Mouse (Mus musculus) inflammation-experienced regulatory T-cells, adult 6 months (primary cell): ENCODE data around the gene Gm15013. TPM values are rescaled to one million over a fixed set of nuclear protein-coding genes. Genes with fewer than 3 reads are reported as not detected.
"Not testable (repeated sequence)": the region's sequence is repeated elsewhere in the genome, so short reads cannot be mapped to it uniquely, and the experiment has no call there.

Experiments used
- ATAC-seq: one replicate; pipeline ENCODE4 v1.8.0; 2017
- polyA plus RNA-seq, 3 experiments: library from polyadenylated mRNA; unstranded; fragments of 100-300 nt; shearing (Covaris generic); gene quantifications; one replicate each; pipeline ENCODE4 v1.2.1; 2017

Gm15013 gene
- 1 to 10 TPM; 1.4 to 4.1 (median 1.7) TPM for polyA plus RNA-seq

GRCm38 (mm10) chrX:139714381-139714780, at the start of gene Gm15013:
TSS of gene Gm15013 (minus strand) at chrX:139714481.
- ATAC-seq, result no peak

GRCm38 (mm10) chrX:139762546-139762945, 48.3 kb upstream of the Gm15013 start:
- no peak for ATAC-seq

GRCm38 (mm10) chrX:139758634-139759033, 44.4 kb upstream of the Gm15013 start:
- ATAC-seq, result not testable (repeated sequence)

GRCm38 (mm10) chrX:139751855-139752254, 37.6 kb upstream of the Gm15013 start:
- ATAC-seq, result no peak

- no peak for ATAC-seq
These were observed 22.8 kb upstream of the Gm15013 start for GRCm38 (mm10) chrX:139737066-139737465.

- ATAC-seq, result no peak
These were observed 16.3 kb upstream of the Gm15013 start for GRCm38 (mm10) chrX:139730541-139730940.

- ATAC-seq, result no peak
These were observed 8.1 kb upstream of the Gm15013 start for GRCm38 (mm10) chrX:139722350-139722749.

GRCm38 (mm10) chrX:139684775-139685695, 29.2 kb downstream of the Gm15013 start, which contains the start of gene Tbc1d8b:
TSS of gene Tbc1d8b (plus strand) at chrX:139684996.
- ATAC-seq, result peak; percentile 92

- peak; percentile 47 for ATAC-seq
These were observed 29.9 kb downstream of the Gm15013 start for GRCm38 (mm10) chrX:139684410-139684774.

GRCm38 (mm10) chrX:139665829-139666228, 48.5 kb downstream of the Gm15013 start:
- no peak for ATAC-seq

Other genes with a start within 250 kb of the Gm15013 start
- under 1 TPM in 1 of 3 experiments, not detected in 2; 0.15 TPM for gene D330045A20Rik, start 234.1 kb downstream of the Gm15013 start, polyA plus RNA-seq
- 1 to 10 TPM; 1.1 to 1.6 (median 1.4) TPM for gene Rnf128, start 151.2 kb downstream of the Gm15013 start, polyA plus RNA-seq
- 1 to 10 TPM; 5.2 to 5.9 (median 5.9) TPM for gene Tbc1d8b, start 29.5 kb downstream of the Gm15013 start, polyA plus RNA-seq
- gene Ripply1, start 67.9 kb upstream of the Gm15013 start, polyA plus RNA-seq, result not detected
- not detected for gene Cldn2, start 86.3 kb upstream of the Gm15013 start, polyA plus RNA-seq
- not detected for gene Morc4, start 157.2 kb upstream of the Gm15013 start, polyA plus RNA-seq